Mouse (Mus musculus) G1E (cell line): ENCODE results near the gene Samd8. TPM values are rescaled to one million over a fixed set of nuclear protein-coding genes. Genes with fewer than 3 reads are reported as not detected.

ENCODE experiments used
- ATAC-seq: 2 replicates; pipeline ENCODE4 v1.8.0; 2016; ENCODE audit warnings: mild to moderate bottlenecking; ENCODE audit not compliant: insufficient number of reproducible peaks, poor library complexity, low FRiP score, severe bottlenecking; ENCODE audit errors: extremely low read depth
- DNase-seq: peaks from one replicate; pipeline ENCODE4 v3.0.0; 2012; ENCODE audit warnings: low spot score
- H3K27me3 ChIP-seq: 2 replicates; pipeline ENCODE4 v1.6.1; 2012; ENCODE audit warnings: mild to moderate bottlenecking, low read length, inconsistent platforms; ENCODE audit not compliant: insufficient read depth
- H3K36me3 ChIP-seq: replicated peaks from 2 replicates; pipeline ENCODE3; 2012; ENCODE audit warnings: mild to moderate bottlenecking, inconsistent platforms
- H3K4me1 ChIP-seq: 2 replicates; pipeline ENCODE4 v1.6.1; 2012; ENCODE audit warnings: low read depth, low read length, inconsistent platforms, mixed read lengths; ENCODE audit not compliant: insufficient read depth
- H3K4me3 ChIP-seq: 2 replicates; pipeline ENCODE4 v1.5.1; 2012; ENCODE audit warnings: low read depth, mild to moderate bottlenecking, inconsistent platforms, low read length, moderate library complexity, mixed read lengths
- H3K9me3 ChIP-seq: replicated peaks from 2 replicates; pipeline ENCODE4 v1.6.1; 2012; ENCODE audit warnings: inconsistent platforms
- CTCF ChIP-seq: IDR thresholded peaks from 2 replicates; pipeline ENCODE4 v1.5.1; 2012; ENCODE audit warnings: low read depth, low read length, inconsistent platforms, mixed read lengths
- GATA1 ChIP-seq: IDR thresholded peaks from 2 replicates; pipeline ENCODE4 v1.6.1; 2012; ENCODE audit warnings: borderline replicate concordance, low read length, inconsistent platforms, mixed read lengths
- GATA2 ChIP-seq: IDR thresholded peaks from 2 replicates; pipeline ENCODE4 v1.6.1; 2012; ENCODE audit warnings: low read depth, low read length, inconsistent platforms, borderline replicate concordance
- POLR2AphosphoS5 ChIP-seq: IDR thresholded peaks from 2 replicates; pipeline ENCODE4 v1.6.1; 2012; ENCODE audit warnings: low read depth, low read length, inconsistent platforms; ENCODE audit not compliant: insufficient replicate concordance
- TAL1 ChIP-seq: conservative IDR thresholded peaks from 2 replicates; pipeline ENCODE4 v1.6.1; 2012; ENCODE audit warnings: low read depth, low read length, inconsistent platforms, mixed read lengths
- polyA plus RNA-seq: library from polyadenylated mRNA; stranded (reverse); fragments of >175 nt; gene quantifications from 2 replicates; pipeline ENCODE4 v1.2.3, GENCODE M21; 2012
- total RNA-seq, 2 experiments: library from RNA; stranded (forward) in 1 of 2; stranded (reverse) in 1 of 2; fragments of 200-1000 nt in 1 of 2; fragments of >200 nt in 1 of 2; fragmentation: Nextera tagmentation in 1 of 2; gene quantifications; 2 replicates each; pipeline ENCODE4 v1.2.3; 2014 to 2017

Gene Samd8
- total and polyA plus RNA-seq, 3 experiments: 9.5 to 19.4 (median 12.7) TPM

GRCm38 (mm10) chr14:21846827-21847380 is 96.6 kb downstream of the Samd8 start:
- TF ChIP-seq GATA2: 0 out of 2 replicates have a peak, but pooled peaks have one; percentile 40
- no peak for TF ChIP-seq GATA1
- no peak for TF ChIP-seq TAL1
- no peak for TF ChIP-seq POLR2AphosphoS5
- TF ChIP-seq CTCF: no peak
- DNase-seq: no peak
- no peak for ATAC-seq
- peak overlapping the region; percentile 89; the same call in 1 of the 2 replicates for H3K4me3 ChIP-seq
- peaks cover 95% of the 10 kb centered on the region for H3K4me1 ChIP-seq
- H3K27me3 ChIP-seq: no peaks in the 10 kb centered on the region
- H3K36me3 ChIP-seq: peaks cover 71% of the 10 kb centered on the region
- no peaks in the 10 kb centered on the region for H3K9me3 ChIP-seq

GRCm38 (mm10) chr14:21847381-21848165 is 97.2 kb downstream of the Samd8 start:
- ATAC-seq (peak; percentile 22), DNase-seq (peak; percentile 65)
- TF ChIP-seq POLR2AphosphoS5: peak; percentile 7; the same call in 1 of the 2 replicates
- TF ChIP-seq GATA2: no peak
- TF ChIP-seq TAL1: no peak
- Histone ChIP-seq H3K9me3 (no peaks in the 10 kb centered on the region), H3K27me3 (no peaks in the 10 kb centered on the region), H3K4me1 (peaks cover 95% of the 10 kb centered on the region), H3K4me3 (peak overlapping the region; percentile 89), H3K36me3 (peaks cover 65% of the 10 kb centered on the region)

Other genes with a start within 250 kb of the Samd8 start
- gene Dupd1, start 36.0 kb upstream of the Samd8 start, total RNA-seq (2014; fragmentation: Nextera tagmentation): not detected in 2 replicates
- gene Dupd1, start 36.0 kb upstream of the Samd8 start, total RNA-seq (2017): not detected in 2 replicates
- gene Dupd1, start 36.0 kb upstream of the Samd8 start, polyA plus RNA-seq: not detected in 2 replicates
- gene Dusp13, start 650 bp downstream of the Samd8 start, total RNA-seq (2014; fragmentation: Nextera tagmentation): not detected in 2 replicates
- gene Dusp13, start 650 bp downstream of the Samd8 start, total RNA-seq (2017): 0.98 TPM in 1 of 2 replicates, not detected in the other
- gene Dusp13, start 650 bp downstream of the Samd8 start, polyA plus RNA-seq: not detected in 2 replicates
- gene Vdac2, start 74.7 kb downstream of the Samd8 start, total RNA-seq (2014; fragmentation: Nextera tagmentation): 525 and 570 TPM in 2 replicates
- 445 and 495 TPM in 2 replicates for gene Vdac2, start 74.7 kb downstream of the Samd8 start, total RNA-seq (2017)
- gene Vdac2, start 74.7 kb downstream of the Samd8 start, polyA plus RNA-seq: 636 and 648 TPM in 2 replicates
- 23.3 and 33.0 TPM in 2 replicates for gene Comtd1, start 98.4 kb downstream of the Samd8 start, total RNA-seq (2014; fragmentation: Nextera tagmentation)
- gene Comtd1, start 98.4 kb downstream of the Samd8 start, total RNA-seq (2017): 20.6 and 24.5 TPM in 2 replicates
- gene Comtd1, start 98.4 kb downstream of the Samd8 start, polyA plus RNA-seq: 49.2 and 49.5 TPM in 2 replicates
- gene Zfp503, start 239.1 kb downstream of the Samd8 start, total RNA-seq (2014; fragmentation: Nextera tagmentation): not detected in 2 replicates
- gene Zfp503, start 239.1 kb downstream of the Samd8 start, total RNA-seq (2017): not detected in 2 replicates
- gene Zfp503, start 239.1 kb downstream of the Samd8 start, polyA plus RNA-seq: 0.01 TPM in 1 of 2 replicates, not detected in the other